Mouse (Mus musculus) liver, adult 10 weeks (tissue): Measurements from ENCODE around the gene Panx3. TPM values are rescaled to one million over a fixed set of nuclear protein-coding genes. Genes with fewer than 3 reads are reported as not detected.

Experiments used
- polyA plus RNA-seq: library from polyadenylated mRNA; stranded (reverse); fragments of 350-450 nt; fragmentation: Illumina TruSeq; extraction: RNeasy Lipid Tissue Mini Kit (QIAGEN cat#74804); gene quantifications from one replicate; pipeline ENCODE4 v1.2.3, GENCODE M21; 2014; ENCODE audit warnings: low read depth, low replicate concordance

The Panx3 gene
- polyA plus RNA-seq = not detected

GRCm38 (mm10) chr9:37669115-37669514 is at the start of gene Panx3:
Gene Panx3, minus strand, starts transcription at chr9:37669235.

GRCm38 (mm10) chr9:37716150-37716549 is 47.1 kb upstream of the Panx3 start, which contains the start of gene Olfr160:
Gene Olfr160, minus strand, starts transcription at chr9:37716250.

GRCm38 (mm10) chr9:37656931-37657481 is 12.0 kb downstream of the Panx3 start, which contains the start of gene Tbrg1:
Gene Tbrg1, minus strand, starts transcription at chr9:37657312.

GRCm38 (mm10) chr9:37613182-37613910 is 55.7 kb downstream of the Panx3 start, which contains the start of gene Spa17:
Gene Spa17, minus strand, starts transcription at chr9:37613722.

Other genes starting within 250 kb of the Panx3 start
- gene Robo3, start 236.0 kb downstream of the Panx3 start, polyA plus RNA-seq = not detected
- 17.9 TPM for gene Msantd2, start 179.9 kb downstream of the Panx3 start, polyA plus RNA-seq
- 3.6 TPM for gene Esam, start 141.2 kb downstream of the Panx3 start, polyA plus RNA-seq
- gene Vsig2, start 130.0 kb downstream of the Panx3 start, polyA plus RNA-seq = 0.79 TPM
- gene Nrgn, start 116.3 kb downstream of the Panx3 start, polyA plus RNA-seq = not detected
- gene Siae, start 113.5 kb downstream of the Panx3 start, polyA plus RNA-seq = 36.3 TPM
- 1.6 TPM for gene Spa17, start 55.5 kb downstream of the Panx3 start, polyA plus RNA-seq
- gene Tbrg1, start 11.9 kb downstream of the Panx3 start, polyA plus RNA-seq = 15.2 TPM
- gene Olfr160, start 47.0 kb upstream of the Panx3 start, polyA plus RNA-seq = not detected
- gene Olfr874, start 75.9 kb upstream of the Panx3 start, polyA plus RNA-seq = not detected
- not detected for gene Olfr875, start 102.6 kb upstream of the Panx3 start, polyA plus RNA-seq
- gene Olfr876, start 133.8 kb upstream of the Panx3 start, polyA plus RNA-seq = not detected
- not detected for gene Olfr877, start 185.0 kb upstream of the Panx3 start, polyA plus RNA-seq
- gene Olfr145, start 227.5 kb upstream of the Panx3 start, polyA plus RNA-seq = not detected
- not detected for gene Olfr878, start 248.6 kb upstream of the Panx3 start, polyA plus RNA-seq